Mouse (Mus musculus) limb, embryonic 10.5 days (tissue): ENCODE measurements around the gene Muc5ac. TPM values are rescaled to one million over a fixed set of nuclear protein-coding genes. Genes with fewer than 3 reads are reported as not detected.

ENCODE experiments used
- DNase-seq: peaks from one replicate; pipeline ENCODE4 v3.0.0-alpha.2; 2017; ENCODE audit warnings: low spot score
- H3K27ac ChIP-seq: fragments of 300-500 bp; sonication (generic); 2 replicates; pipeline ENCODE4 v1.5.1; 2016; ENCODE audit warnings: mild to moderate bottlenecking
- H3K27me3 ChIP-seq: fragments of 300-500 bp; sonication (generic); 2 replicates; pipeline ENCODE4 v1.6.1; 2016; ENCODE audit warnings: low read depth, mild to moderate bottlenecking; ENCODE audit not compliant: poor library complexity, severe bottlenecking
- H3K36me3 ChIP-seq: fragments of 300-500 bp; sonication (generic); 2 replicates; pipeline ENCODE4 v1.6.1; 2016; ENCODE audit warnings: mild to moderate bottlenecking, moderate library complexity
- H3K4me1 ChIP-seq: fragments of 300-500 bp; sonication (generic); 2 replicates; pipeline ENCODE4 v1.6.1; 2016
- H3K4me3 ChIP-seq: fragments of 300-500 bp; sonication (generic); 2 replicates; pipeline ENCODE4 v1.5.1; 2016; ENCODE audit warnings: mild to moderate bottlenecking, moderate library complexity
- H3K9me3 ChIP-seq: fragments of 300-500 bp; sonication (generic); replicated peaks from 2 replicates; pipeline ENCODE4 v1.6.1; 2016; ENCODE audit warnings: mild to moderate bottlenecking
- WGBS: fragments of 180-500 bp; shearing (Covaris S2); methylation state at CpG from one replicate; pipeline ENCODE4 v1.1.7; 2016; 5-methylcytosine and 5-hydroxymethylcytosine counted together
- polyA plus RNA-seq: library from polyadenylated mRNA; unstranded; fragments of >200 nt; fragmentation: Nextera tagmentation; extraction: Ambion mirVana; gene quantifications from 2 replicates; pipeline ENCODE4 v1.2.1, GENCODE M21; 2016

Gene Muc5ac
- not detected in 2 replicates for polyA plus RNA-seq

- no peak for DNase-seq
- 84% methylated on average over 6 of the region's 6 CpGs for WGBS
- no peaks in the 10 kb centered on the region for H3K27me3 ChIP-seq
- no peak within 1 kb of the TSS for H3K27ac ChIP-seq
- H3K36me3 ChIP-seq = no peaks in the 10 kb centered on the region
- no peaks in the 10 kb centered on the region for H3K4me1 ChIP-seq
- H3K4me3 ChIP-seq = no peak within 1 kb of the TSS
- no peaks in the 10 kb centered on the region for H3K9me3 ChIP-seq
Observed at GRCm38 (mm10) chr7:141788677-141789452, at the start of gene Muc5ac. Muc5ac (plus strand) TSS chr7:141788972.

GRCm38 (mm10) chr7:141747451-141748100, 41.2 kb upstream of the Muc5ac start:
- Histone ChIP-seq H3K4me1 (no peaks in the 10 kb centered on the region), H3K9me3 (no peaks in the 10 kb centered on the region), H3K4me3 (no peak overlapping the region), H3K36me3 (no peaks in the 10 kb centered on the region), H3K27me3 (no peaks in the 10 kb centered on the region), H3K27ac (no peak overlapping the region)
- WGBS = 86% methylated on average over 7 of the region's 7 CpGs
- no peak for DNase-seq

- Histone ChIP-seq H3K36me3 (no peaks in the 10 kb centered on the region), H3K4me3 (no peak overlapping the region), H3K27ac (no peak overlapping the region), H3K4me1 (no peaks in the 10 kb centered on the region), H3K27me3 (no peaks in the 10 kb centered on the region), H3K9me3 (no peaks in the 10 kb centered on the region)
- WGBS = 84% methylated on average over 6 of the region's 6 CpGs
- DNase-seq = no peak
Observed at GRCm38 (mm10) chr7:141752513-141752912, 36.3 kb upstream of the Muc5ac start.

GRCm38 (mm10) chr7:141755831-141756230, 32.9 kb upstream of the Muc5ac start:
- Histone ChIP-seq H3K9me3 (no peaks in the 10 kb centered on the region), H3K27ac (no peak overlapping the region), H3K27me3 (no peaks in the 10 kb centered on the region), H3K4me1 (no peaks in the 10 kb centered on the region), H3K36me3 (no peaks in the 10 kb centered on the region), H3K4me3 (no peak overlapping the region)
- peak; percentile 61 for DNase-seq
- WGBS = 55% methylated on average over 4 of the region's 4 CpGs

- DNase-seq = no peak
- H3K9me3 ChIP-seq = no peaks in the 10 kb centered on the region
- no peak overlapping the region for H3K4me3 ChIP-seq
- H3K27me3 ChIP-seq = no peaks in the 10 kb centered on the region
- H3K27ac ChIP-seq = no peak overlapping the region
- no peaks in the 10 kb centered on the region for H3K4me1 ChIP-seq
- WGBS = 80% methylated on average over 4 of the region's 4 CpGs
- H3K36me3 ChIP-seq = no peaks in the 10 kb centered on the region
Observed at GRCm38 (mm10) chr7:141758291-141758690, 30.5 kb upstream of the Muc5ac start.

GRCm38 (mm10) chr7:141770521-141770920, 18.3 kb upstream of the Muc5ac start:
- H3K27me3 ChIP-seq = no peaks in the 10 kb centered on the region
- H3K4me1 ChIP-seq = 0 out of 2 replicates have a peak, but pooled peaks cover 4% of the 10 kb centered on the region
- 86% methylated on average over 3 of the region's 3 CpGs for WGBS
- no peak for DNase-seq
- H3K9me3 ChIP-seq = no peaks in the 10 kb centered on the region
- H3K36me3 ChIP-seq = no peaks in the 10 kb centered on the region
- H3K4me3 ChIP-seq = no peak overlapping the region
- no peak overlapping the region for H3K27ac ChIP-seq

GRCm38 (mm10) chr7:141770988-141771387, 17.8 kb upstream of the Muc5ac start:
- no peak for DNase-seq
- Histone ChIP-seq H3K9me3 (no peaks in the 10 kb centered on the region), H3K27me3 (no peaks in the 10 kb centered on the region), H3K4me1 (0 out of 2 replicates have a peak, but pooled peaks cover 4% of the 10 kb centered on the region), H3K4me3 (no peak overlapping the region), H3K27ac (no peak overlapping the region), H3K36me3 (no peaks in the 10 kb centered on the region)
- whole genome bisulfite sequencing = 88% methylated on average over 8 of the region's 8 CpGs

GRCm38 (mm10) chr7:141772058-141772557, 16.7 kb upstream of the Muc5ac start:
- H3K27me3 ChIP-seq = no peaks in the 10 kb centered on the region
- H3K27ac ChIP-seq = no peak overlapping the region
- DNase-seq = no peak
- H3K36me3 ChIP-seq = no peaks in the 10 kb centered on the region
- no peak overlapping the region for H3K4me3 ChIP-seq
- no peaks in the 10 kb centered on the region for H3K9me3 ChIP-seq
- WGBS = 82% methylated on average over 1 of the region's 1 CpGs
- 0 out of 2 replicates have a peak, but pooled peaks cover 4% of the 10 kb centered on the region for H3K4me1 ChIP-seq

- H3K4me3 ChIP-seq = no peak overlapping the region
- 0 out of 2 replicates have a peak, but pooled peaks cover 4% of the 10 kb centered on the region for H3K4me1 ChIP-seq
- DNase-seq = no peak
- H3K9me3 ChIP-seq = no peaks in the 10 kb centered on the region
- 92% methylated on average over 2 of the region's 2 CpGs for WGBS
- no peaks in the 10 kb centered on the region for H3K27me3 ChIP-seq
- no peaks in the 10 kb centered on the region for H3K36me3 ChIP-seq
- no peak overlapping the region for H3K27ac ChIP-seq
Observed at GRCm38 (mm10) chr7:141774855-141775254, 13.9 kb upstream of the Muc5ac start.

GRCm38 (mm10) chr7:141776199-141776598, 12.6 kb upstream of the Muc5ac start:
- Histone ChIP-seq H3K4me3 (no peak overlapping the region), H3K27me3 (no peaks in the 10 kb centered on the region), H3K27ac (no peak overlapping the region), H3K9me3 (no peaks in the 10 kb centered on the region), H3K36me3 (no peaks in the 10 kb centered on the region), H3K4me1 (0 out of 2 replicates have a peak, but pooled peaks cover 4% of the 10 kb centered on the region)
- DNase-seq = no peak
- 89% methylated on average over 5 of the region's 5 CpGs for WGBS

GRCm38 (mm10) chr7:141794251-141794650, 5.5 kb downstream of the Muc5ac start:
- Histone ChIP-seq H3K27ac (no peak overlapping the region), H3K4me1 (no peaks in the 10 kb centered on the region), H3K4me3 (no peak overlapping the region), H3K9me3 (no peaks in the 10 kb centered on the region; the same call in 1 of the 2 replicates), H3K27me3 (no peaks in the 10 kb centered on the region), H3K36me3 (no peaks in the 10 kb centered on the region)
- 92% methylated on average over 1 of the region's 1 CpGs for WGBS
- no peak for DNase-seq

- Histone ChIP-seq H3K36me3 (no peaks in the 10 kb centered on the region), H3K4me1 (no peaks in the 10 kb centered on the region), H3K9me3 (no peaks in the 10 kb centered on the region), H3K27ac (no peak overlapping the region), H3K4me3 (no peak overlapping the region), H3K27me3 (no peaks in the 10 kb centered on the region)
- 93% methylated on average over 7 of the region's 7 CpGs for WGBS
- no peak for DNase-seq
Observed at GRCm38 (mm10) chr7:141803206-141803605, 14.4 kb downstream of the Muc5ac start.

- no peaks in the 10 kb centered on the region for H3K9me3 ChIP-seq
- WGBS = 89% methylated on average over 7 of the region's 7 CpGs
- H3K36me3 ChIP-seq = no peaks in the 10 kb centered on the region
- H3K4me3 ChIP-seq = no peak overlapping the region
- H3K4me1 ChIP-seq = no peaks in the 10 kb centered on the region
- H3K27me3 ChIP-seq = no peaks in the 10 kb centered on the region
- H3K27ac ChIP-seq = no peak overlapping the region
- no peak for DNase-seq
Observed at GRCm38 (mm10) chr7:141805384-141805783, 16.6 kb downstream of the Muc5ac start.
